Mouse (Mus musculus) CH12.LX (cell line): ENCODE data around the gene Grxcr1. TPM values are rescaled to one million over a fixed set of nuclear protein-coding genes. Genes with fewer than 3 reads are reported as not detected.

Source experiments
- DNase-seq: peaks from one replicate; pipeline ENCODE4 v3.0.0-alpha.2; 2013; ENCODE audit errors: extremely low read depth
- H3K27ac ChIP-seq: 2 replicates; pipeline ENCODE4 v1.5.1; 2012; ENCODE audit warnings: low read depth, mild to moderate bottlenecking, control low read depth, moderate library complexity; ENCODE audit not compliant: insufficient read depth
- H3K27me3 ChIP-seq: replicated peaks from 2 replicates; pipeline ENCODE3; 2012; ENCODE audit warnings: inconsistent platforms
- H3K36me3 ChIP-seq, 2 experiments: replicated peaks in 1 of 2; 2 replicates each; pipeline versions ENCODE3 to v1.6.1; 2012; ENCODE audit warnings: inconsistent platforms in 1 of 2, low read length in 1 of 2, mild to moderate bottlenecking in 1 of 2, mixed read lengths in 1 of 2, moderate library complexity in 1 of 2; ENCODE audit not compliant: control insufficient read depth in 1 of 2, insufficient read depth in 1 of 2
- H3K4me1 ChIP-seq, 2 experiments: 2 replicates each; pipeline ENCODE4 v1.6.1; 2012; ENCODE audit warnings: inconsistent platforms in 1 of 2, moderate library complexity in 1 of 2; ENCODE audit not compliant: insufficient read depth in 2 of 2, control insufficient read depth in 1 of 2
- H3K4me2 ChIP-seq: 2 replicates; pipeline ENCODE4 v1.6.1; 2012; ENCODE audit warnings: low read depth, mild to moderate bottlenecking, control low read depth; ENCODE audit not compliant: poor library complexity, insufficient read depth, severe bottlenecking
- H3K4me3 ChIP-seq, 3 experiments: fragments of 150-350 bp in 1 of 3; sonication (generic) in 1 of 3; replicated peaks in 1 of 3; 2 replicates each; pipeline versions ENCODE3 to v1.5.1; 2011 to 2012; ENCODE audit warnings: low read depth in 2 of 3, low read length in 2 of 3, mild to moderate bottlenecking in 2 of 3, moderate library complexity in 2 of 3, control low read depth in 1 of 3, improper control_type of control experiment in 1 of 3, inconsistent platforms in 1 of 3, mixed read lengths in 1 of 3; ENCODE audit not compliant: poor library complexity in 1 of 3
- H3K79me2 ChIP-seq: replicated peaks from 2 replicates; pipeline ENCODE4 v1.6.1; 2012; ENCODE audit warnings: mild to moderate bottlenecking, moderate library complexity; ENCODE audit not compliant: control insufficient read depth, poor library complexity, insufficient read depth, severe bottlenecking; ENCODE audit errors: extremely low read depth
- H3K9ac ChIP-seq: 2 replicates; pipeline ENCODE4 v1.6.1; 2012; ENCODE audit warnings: low read depth, mild to moderate bottlenecking, control low read depth, moderate library complexity; ENCODE audit not compliant: insufficient read depth
- H3K9me3 ChIP-seq: replicated peaks from 2 replicates; pipeline ENCODE3; 2012; ENCODE audit warnings: low read length, inconsistent platforms, mixed read lengths
- BHLHE40 ChIP-seq: IDR thresholded peaks from 2 replicates; pipeline ENCODE4 v1.6.1; 2011; ENCODE audit warnings: mild to moderate bottlenecking, low read depth, low read length, improper control_type of control experiment
- CHD1 ChIP-seq: IDR thresholded peaks from 2 replicates; pipeline ENCODE4 v1.6.1; 2012; ENCODE audit warnings: low read depth, low read length, improper control_type of control experiment, inconsistent platforms
- CHD2 ChIP-seq: IDR thresholded peaks from 2 replicates; pipeline ENCODE4 v1.6.1; 2011; ENCODE audit warnings: low read length, improper control_type of control experiment
- ELF1 ChIP-seq: IDR thresholded peaks from 2 replicates; pipeline ENCODE4 v1.6.1; 2014; ENCODE audit warnings: low read depth, mild to moderate bottlenecking, inconsistent platforms, low read length, improper control_type of control experiment
- EP300 ChIP-seq: IDR thresholded peaks from 2 replicates; pipeline ENCODE4 v1.6.1; 2011; ENCODE audit warnings: low read length, improper control_type of control experiment
- GABPA ChIP-seq: IDR thresholded peaks from 2 replicates; pipeline ENCODE4 v1.6.1; 2012; ENCODE audit warnings: low read depth, low read length, improper control_type of control experiment, inconsistent platforms; ENCODE audit not compliant: insufficient replicate concordance
- JUN ChIP-seq: IDR thresholded peaks from 2 replicates; pipeline ENCODE4 v1.6.1; 2011; ENCODE audit warnings: low read depth, mild to moderate bottlenecking, low read length, improper control_type of control experiment, moderate library complexity; ENCODE audit not compliant: insufficient read depth
- JUND ChIP-seq: conservative IDR thresholded peaks from 2 replicates; pipeline ENCODE4 v1.6.1; 2011; ENCODE audit warnings: low read depth, low read length, improper control_type of control experiment
- MAFK ChIP-seq: IDR thresholded peaks from 2 replicates; pipeline ENCODE4 v1.6.1; 2011; ENCODE audit warnings: low read length, improper control_type of control experiment; ENCODE audit not compliant: insufficient replicate concordance
- NELFE ChIP-seq: IDR thresholded peaks from 2 replicates; pipeline ENCODE4 v1.6.1; 2011; ENCODE audit warnings: low read depth, low read length, improper control_type of control experiment
- PAX5 ChIP-seq: IDR thresholded peaks from 2 replicates; pipeline ENCODE4 v1.6.1; 2012; ENCODE audit warnings: low read length, inconsistent platforms, mixed read lengths
- RCOR1 ChIP-seq: conservative IDR thresholded peaks from 2 replicates; pipeline ENCODE4 v1.6.1; 2012; ENCODE audit warnings: low read depth, mild to moderate bottlenecking, inconsistent platforms, low read length, improper control_type of control experiment
- SIN3A ChIP-seq: IDR thresholded peaks from 2 replicates; pipeline ENCODE4 v1.6.1; 2012; ENCODE audit warnings: low read length, improper control_type of control experiment, inconsistent platforms
- TCF12 ChIP-seq: IDR thresholded peaks from 2 replicates; pipeline ENCODE4 v1.6.1; 2014; ENCODE audit warnings: low read depth, mild to moderate bottlenecking, inconsistent platforms, low read length, improper control_type of control experiment
- USF2 ChIP-seq: conservative IDR thresholded peaks from 2 replicates; pipeline ENCODE4 v1.6.1; 2011; ENCODE audit warnings: low read depth, low read length, improper control_type of control experiment
- ZC3H11A ChIP-seq: IDR thresholded peaks from 2 replicates; pipeline ENCODE4 v1.6.1; 2012; ENCODE audit warnings: low read depth, mild to moderate bottlenecking, inconsistent platforms, low read length, improper control_type of control experiment
- ZMIZ1 ChIP-seq: IDR thresholded peaks from 2 replicates; pipeline ENCODE4 v1.6.1; 2012; ENCODE audit warnings: low read depth, mild to moderate bottlenecking, inconsistent platforms, low read length, improper control_type of control experiment
- ZNF384 ChIP-seq: IDR thresholded peaks from 2 replicates; pipeline ENCODE4 v1.6.1; 2012; ENCODE audit warnings: low read depth, low read length, improper control_type of control experiment, inconsistent platforms
- dilution Hi-C: fragments of 300-500 bp; cut with MboI; formaldehyde crosslinking; loops from 2 replicates; pipeline ENCODE4 v1.14.3; 2020; ENCODE audit warnings: low sequenced_read_pairs; ENCODE audit not compliant: extremely low pct_unique_long_range_greater_than_20kb, extremely low pct_ligation_motif_present
- in situ Hi-C: fragments of 300-500 bp; cut with MboI; formaldehyde crosslinking; loops from 3 replicates; pipeline ENCODE4 v1.14.3; 2019; ENCODE audit warnings: low sequenced_read_pairs, low pct_ligation_motif_present, low pct_unique_long_range_greater_than_20kb, mixed read lengths
- polyA plus RNA-seq: library from polyadenylated mRNA; unstranded; fragments of >175 nt; gene quantifications from 2 replicates; pipeline ENCODE4 v1.2.1, GENCODE M21; 2012; ENCODE audit warnings: low read depth; ENCODE audit not compliant: insufficient read length
- total RNA-seq, 2 experiments: library from RNA; depleted of rRNA; stranded (reverse); fragments of 300-350 nt in 1 of 2; fragments of >200 nt in 1 of 2; gene quantifications; 2 replicates each; pipeline ENCODE4 v1.2.3; 2012 to 2014

Gene Grxcr1
- total and polyA plus RNA-seq, 3 experiments, result not detected

- dilution Hi-C loops, result no loop called here
- H3K9me3 ChIP-seq, result no peaks in the 10 kb centered on the region
- H3K36me3 ChIP-seq, result no peaks in the 10 kb centered on the region
- no peak overlapping the region for H3K4me2 ChIP-seq
- no peaks in the 10 kb centered on the region for H3K79me2 ChIP-seq
- no peaks in the 10 kb centered on the region for H3K27me3 ChIP-seq
- H3K27ac ChIP-seq, result no peak overlapping the region
- no peak overlapping the region for H3K4me3 ChIP-seq
- in situ Hi-C loops, result no loop called here
- TF ChIP-seq USF2 (no peak), ZNF384 (no peak), RCOR1 (no peak), EP300 (no peak), NELFE (no peak), CHD2 (no peak)
- no peaks in the 10 kb centered on the region for H3K4me1 ChIP-seq
- no peak for DNase-seq
- no peak overlapping the region for H3K9ac ChIP-seq
Observed at GRCm38 (mm10) chr5:68128821-68129608, 97.4 kb downstream of the Grxcr1 start.

- TF ChIP-seq USF2 (no peak), SIN3A (no peak), PAX5 (no peak), JUN (no peak), CHD1 (no peak), GABPA (no peak), EP300 (no peak), ZC3H11A (no peak), BHLHE40 (no peak), ELF1 (no peak), TCF12 (no peak), MAFK (no peak), ZMIZ1 (no peak), JUND (no peak)
- TF ChIP-seq, all 38 proteins: peak for 0
- DNase-seq, result no peak
- H3K9ac ChIP-seq, result no peak overlapping the region
- dilution Hi-C loops (no loop called here), in situ Hi-C loops (no loop called here)
- H3K36me3 ChIP-seq, result no peaks in the 10 kb centered on the region
- no peaks in the 10 kb centered on the region for H3K27me3 ChIP-seq
- H3K4me2 ChIP-seq, result no peak overlapping the region
- H3K79me2 ChIP-seq, result no peaks in the 10 kb centered on the region
- H3K27ac ChIP-seq, result no peak overlapping the region
- H3K4me3 ChIP-seq, result no peak overlapping the region
- no peaks in the 10 kb centered on the region for H3K9me3 ChIP-seq
- H3K4me1 ChIP-seq, result no peaks in the 10 kb centered on the region
Observed at GRCm38 (mm10) chr5:68146818-68147217, 115.2 kb downstream of the Grxcr1 start.
